Mouse (Mus musculus) embryo, embryonic 10 days (tissue): ENCODE data around the gene Fam78b.

Experiments used
- DNase-seq: peaks from one replicate; pipeline ENCODE4 v3.0.0-alpha.2; 2015; ENCODE audit warnings: low spot score

Gene Fam78b

DNA sequence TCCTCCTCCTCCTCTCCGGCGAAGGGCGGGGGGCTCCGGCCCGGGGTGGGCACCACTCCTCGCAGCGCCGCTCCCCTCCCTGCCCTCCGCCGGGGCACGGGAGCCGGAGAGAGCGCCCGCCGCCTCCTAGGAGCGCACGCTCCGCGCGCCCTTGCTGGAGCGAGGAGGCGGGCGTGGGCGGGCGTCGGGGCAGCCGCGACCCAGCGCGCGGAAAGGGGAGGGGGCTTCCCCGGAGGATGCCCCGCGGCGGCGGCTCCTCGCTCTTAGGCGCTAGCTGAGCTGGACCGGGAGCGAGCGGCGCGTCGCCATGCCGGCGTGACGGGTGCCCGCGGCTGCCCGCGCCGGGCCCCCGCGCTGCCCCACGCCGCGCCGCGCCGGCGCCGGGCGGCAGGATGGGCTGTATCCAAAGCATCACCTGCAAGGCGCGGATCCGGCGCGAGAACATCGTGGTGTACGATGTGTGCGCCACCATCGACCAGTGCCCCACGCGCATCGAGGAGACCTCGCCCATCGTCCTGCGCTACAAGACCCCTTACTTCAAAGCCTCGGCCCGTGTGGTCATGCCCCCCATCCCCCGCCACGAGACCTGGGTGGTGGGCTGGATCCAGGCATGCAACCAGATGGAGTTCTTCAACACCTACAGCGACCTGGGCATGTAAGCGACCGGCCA is at the start of gene Fam78b:
Gene Fam78b (plus strand): TSS at position 244 of the 670 bp plus-strand sequence.
- peak; percentile 46 for DNase-seq

DNA sequence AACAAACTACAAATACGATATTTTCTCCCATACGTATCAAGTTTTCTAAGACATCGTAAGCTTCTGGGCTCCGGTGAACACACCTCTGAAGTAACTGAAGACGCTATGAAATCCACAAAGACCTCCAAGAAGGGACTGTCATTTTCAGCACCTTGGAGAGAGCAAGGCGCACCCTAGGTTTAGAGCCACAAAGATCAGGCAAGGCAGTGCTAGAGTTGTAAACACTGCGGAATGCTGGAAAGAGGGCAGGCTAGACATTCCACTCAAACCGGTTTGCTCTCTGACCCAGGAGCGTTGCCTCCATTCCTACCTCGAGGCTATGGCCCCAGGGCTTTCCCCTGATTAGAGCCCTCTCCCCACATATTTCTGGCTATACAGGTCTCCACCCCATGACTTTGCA is 36.7 kb upstream of the Fam78b start:
- DNase-seq: peak; percentile 90

DNA sequence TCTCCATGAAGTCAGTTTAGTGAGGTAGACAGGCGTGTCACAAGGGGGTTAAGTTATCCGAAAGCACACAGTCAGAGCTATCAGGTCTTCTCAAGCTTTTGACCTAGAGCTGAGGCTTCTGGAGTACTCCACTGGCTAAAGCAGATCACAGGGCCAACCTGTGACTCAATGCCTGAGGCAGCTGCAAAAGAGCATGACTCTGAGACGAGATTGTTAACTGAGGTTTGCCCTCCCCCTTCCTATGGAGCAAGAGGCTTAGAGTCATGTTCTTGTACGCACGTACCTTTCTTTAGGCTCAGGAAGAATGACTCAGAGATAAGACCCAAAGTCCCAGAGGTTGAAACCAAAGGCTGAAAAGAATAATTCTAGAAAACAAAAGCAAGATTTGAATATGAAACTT is 32.9 kb upstream of the Fam78b start:
- DNase-seq: no peak

DNA sequence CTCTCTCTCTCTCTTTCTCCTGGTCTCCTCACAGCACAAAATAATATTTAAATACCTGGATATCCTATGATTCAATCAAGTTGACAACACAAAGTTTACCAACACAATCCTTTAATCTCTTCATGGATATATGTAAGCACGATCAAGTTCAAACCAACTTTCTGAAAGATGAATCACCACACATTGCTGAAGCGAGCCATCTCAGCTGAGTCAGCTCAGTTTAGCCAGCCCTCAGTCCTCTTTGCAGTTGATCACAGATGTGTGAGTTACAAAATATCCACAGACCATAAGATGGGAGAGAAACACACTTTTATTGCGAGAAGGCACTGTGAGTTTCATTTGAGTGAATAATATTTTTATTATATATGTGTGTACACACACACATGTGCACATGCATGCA is 27.5 kb upstream of the Fam78b start:
- DNase-seq: no peak

DNA sequence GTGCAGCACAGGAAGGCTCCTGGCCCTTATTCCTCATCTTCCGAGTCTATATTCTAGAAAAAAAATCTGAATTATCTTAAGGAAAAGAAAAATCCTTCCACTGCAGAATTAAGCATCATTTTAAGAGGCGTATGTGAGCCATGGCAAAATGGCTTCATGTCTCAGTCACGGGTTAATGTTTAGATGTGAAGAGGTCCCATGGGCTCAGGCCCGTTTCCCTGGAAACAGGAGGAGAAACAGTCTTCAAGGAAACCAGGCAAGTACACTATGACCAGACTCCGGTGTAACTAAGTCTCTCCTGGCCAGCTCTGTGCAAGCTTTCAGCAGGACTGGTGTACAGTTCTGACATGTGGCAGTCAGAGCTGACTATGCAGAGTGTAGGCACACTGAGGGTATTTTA is 22.6 kb upstream of the Fam78b start:
- DNase-seq: no peak

DNA sequence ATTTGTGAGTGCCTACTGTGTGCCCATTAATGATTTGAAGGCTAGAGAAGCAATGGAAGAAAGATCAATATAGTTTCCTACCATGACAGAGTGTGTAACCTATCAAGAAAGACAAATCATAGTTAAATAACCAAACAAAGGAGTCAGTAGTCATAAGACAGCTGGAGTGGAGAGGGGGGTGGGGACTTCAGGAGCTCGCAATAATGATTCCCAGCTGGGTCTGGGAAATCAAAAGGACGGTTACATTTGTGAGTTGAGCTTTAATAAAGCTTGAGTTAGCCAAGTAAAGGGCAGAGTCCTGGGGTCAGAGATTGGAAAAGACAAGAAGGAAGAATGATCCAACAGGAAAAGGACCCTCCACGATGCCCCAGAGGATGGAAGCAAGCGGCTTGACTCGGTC is 7.0 kb upstream of the Fam78b start:
- DNase-seq: no peak

DNA sequence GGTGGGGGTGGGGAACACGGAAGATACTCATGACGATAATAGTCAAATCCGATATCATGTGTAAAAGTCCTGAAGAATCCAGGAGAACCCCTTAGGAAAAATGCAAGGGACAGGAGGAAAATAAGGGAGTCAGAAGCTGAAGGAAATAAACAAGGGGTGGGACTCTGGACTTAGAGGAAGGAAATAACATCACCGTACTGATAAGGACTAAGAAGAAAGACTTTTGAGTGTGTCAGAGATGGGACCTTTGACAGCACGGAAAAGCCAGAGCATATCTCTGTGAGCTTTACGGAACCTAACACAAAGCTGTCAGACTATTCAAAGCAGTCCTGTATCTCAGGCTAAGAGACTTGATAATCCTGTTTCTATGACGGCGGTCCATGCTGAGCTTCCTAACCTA is 5.0 kb upstream of the Fam78b start:
- no peak for DNase-seq

DNA sequence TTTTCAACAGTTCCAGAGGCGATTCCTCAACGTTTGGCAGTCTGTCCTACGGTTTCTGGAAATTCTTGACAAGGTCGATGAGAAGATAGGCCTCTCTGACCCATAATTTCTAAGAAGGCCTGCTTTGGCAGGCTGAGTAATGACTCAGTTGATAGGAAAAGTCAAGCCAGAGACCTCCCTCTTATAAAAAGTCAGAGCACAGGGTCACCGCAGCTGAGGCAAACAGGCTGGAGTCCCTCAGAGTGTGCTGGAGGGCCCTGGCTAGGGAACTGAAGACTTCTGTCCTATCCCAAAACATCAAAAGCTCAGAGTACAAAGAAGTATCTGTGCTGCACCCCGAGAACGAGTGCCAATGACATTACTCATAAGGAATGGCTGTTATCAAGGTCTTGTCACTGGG is 4.4 kb upstream of the Fam78b start:
- no peak for DNase-seq

DNA sequence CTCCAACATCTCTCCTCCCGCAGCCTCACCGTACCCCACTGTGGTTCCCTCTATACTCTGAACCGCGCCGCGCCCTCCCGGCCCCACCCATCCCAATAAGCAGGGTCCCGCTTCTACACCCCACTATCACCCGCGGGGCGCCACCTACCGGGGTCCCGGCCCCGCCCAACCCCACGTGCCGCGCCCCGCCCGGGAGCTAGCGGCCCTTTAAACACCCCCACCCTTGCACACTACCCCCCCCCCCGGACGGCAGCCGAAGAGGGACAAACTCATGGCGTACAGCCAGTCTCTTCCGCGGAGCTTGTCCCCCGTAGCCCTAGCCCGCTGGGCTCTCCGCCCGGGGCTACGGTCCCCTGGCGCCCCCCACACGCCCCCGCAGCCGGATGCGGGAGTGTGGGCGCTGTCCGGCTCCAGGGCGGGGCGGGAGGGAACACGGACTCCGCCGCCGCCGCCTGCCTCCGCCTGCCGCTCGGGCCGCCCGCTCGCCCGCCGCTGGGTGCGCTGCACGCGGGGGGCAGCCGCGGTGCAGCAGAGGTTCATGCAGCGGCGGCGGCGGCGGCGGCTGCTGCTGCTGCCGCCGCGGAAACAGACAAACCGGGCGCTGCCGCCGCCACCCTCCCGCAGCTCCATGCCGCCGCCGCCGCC is 566 bp upstream of the Fam78b start:
- DNase-seq: peak; percentile 38

DNA sequence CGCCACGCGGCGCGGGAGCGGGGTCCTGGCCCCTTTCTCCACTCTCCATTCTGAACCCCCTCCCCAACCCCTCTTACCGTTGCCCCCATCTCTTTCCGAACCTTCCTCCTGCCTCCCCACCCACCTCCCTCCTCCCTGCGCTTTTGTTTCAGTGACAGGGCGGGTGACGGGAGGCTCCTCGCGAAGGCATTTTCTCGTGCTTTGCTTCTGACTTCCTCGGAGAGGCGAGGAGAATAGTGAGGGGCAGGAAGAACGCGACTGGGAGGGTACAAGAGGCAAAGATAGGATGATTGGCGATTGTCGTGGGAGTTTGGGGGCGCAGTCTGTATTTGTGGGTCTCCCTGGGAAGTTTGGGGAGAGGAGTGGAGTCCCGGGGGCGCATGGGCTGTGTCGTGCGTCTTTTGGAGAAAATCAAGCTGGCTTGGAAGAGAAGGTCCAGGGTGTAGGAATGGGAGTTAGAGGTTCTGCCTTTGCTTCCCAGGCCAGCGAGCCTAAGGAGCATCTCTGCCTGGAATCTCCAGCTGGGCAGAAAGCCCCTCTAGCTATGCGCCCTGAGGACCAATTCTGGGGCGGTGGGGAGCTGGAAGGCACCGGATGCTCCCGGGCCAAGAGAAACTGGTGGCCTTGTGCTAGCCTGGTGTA is 748 bp downstream of the Fam78b start:
- DNase-seq: peak; percentile 16

DNA sequence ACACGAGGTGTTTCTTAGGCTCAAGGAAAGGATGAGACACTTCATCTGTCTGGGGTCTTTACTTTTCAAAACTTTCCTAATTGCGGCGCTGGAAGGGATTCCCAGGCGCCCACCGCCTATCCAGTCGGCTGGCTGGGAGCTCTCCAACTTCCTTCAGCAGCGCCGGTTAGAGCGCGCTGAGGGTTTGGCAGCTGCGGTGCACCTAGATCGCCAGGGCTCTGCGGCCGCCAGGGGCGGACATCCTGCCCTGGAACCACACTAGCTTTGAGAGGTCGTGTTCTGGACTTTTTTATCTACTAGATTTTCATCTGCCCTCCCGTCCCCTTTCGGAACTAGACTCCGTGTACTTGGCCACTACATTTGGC is 1.3 kb downstream of the Fam78b start:
- peak; percentile 87 for DNase-seq

DNA sequence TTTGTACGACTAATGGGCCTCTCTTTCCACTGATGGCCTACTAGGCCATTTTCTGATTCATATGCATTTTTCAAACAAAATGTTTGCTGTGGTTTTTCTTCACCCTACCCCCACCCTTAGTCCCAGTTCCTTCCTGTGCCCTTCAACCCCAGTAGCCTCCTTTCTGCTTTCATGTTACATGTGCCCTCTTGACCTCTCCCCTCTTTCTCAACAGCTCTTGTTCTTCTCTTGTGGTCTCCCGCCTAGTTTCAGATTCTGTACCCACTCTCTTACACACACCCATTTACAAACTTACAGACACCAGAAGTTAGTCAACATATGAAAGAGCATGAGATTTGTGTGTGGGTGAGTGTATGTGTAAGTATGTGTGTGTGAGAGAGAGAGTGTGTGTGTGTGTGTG is 3.4 kb downstream of the Fam78b start:
- DNase-seq: no peak

DNA sequence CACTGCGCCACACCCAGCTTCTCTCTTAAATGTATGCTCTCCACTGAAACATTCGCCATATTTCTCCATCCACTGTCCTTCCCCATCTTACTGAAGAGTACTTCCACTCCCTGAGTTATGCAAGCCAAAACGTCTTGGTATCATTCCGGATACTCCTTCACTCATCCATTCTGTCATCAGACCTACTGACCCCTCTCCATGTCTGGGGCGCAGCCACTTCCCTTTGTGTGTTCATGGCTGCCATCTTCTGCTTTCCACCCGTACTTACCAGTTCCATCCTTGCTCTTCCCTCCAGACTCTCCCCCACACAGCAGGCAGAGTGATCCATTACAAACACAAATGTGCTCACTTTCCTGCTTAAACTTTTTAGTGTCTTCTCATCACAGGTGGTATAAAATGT is 6.1 kb downstream of the Fam78b start:
- no peak for DNase-seq

DNA sequence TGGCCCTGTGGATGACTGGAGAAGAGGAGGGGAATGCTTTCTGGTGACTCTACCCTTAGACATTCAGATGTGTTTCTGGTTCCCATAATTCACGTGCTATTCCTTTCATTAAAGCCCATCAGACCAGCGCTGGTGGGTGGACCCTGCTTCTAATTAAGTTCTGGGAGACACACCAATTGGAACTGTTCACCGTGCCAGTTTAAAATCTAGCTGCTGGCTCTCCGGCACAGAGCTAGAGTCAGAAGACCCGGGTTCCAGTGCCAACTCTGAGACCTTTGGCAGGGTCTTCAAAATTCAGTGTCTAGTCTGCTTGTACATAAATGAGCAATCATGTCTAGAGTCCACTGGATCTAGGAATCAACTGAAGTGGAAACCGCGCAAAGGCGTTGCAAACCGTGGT is 9.0 kb downstream of the Fam78b start:
- no peak for DNase-seq

DNA sequence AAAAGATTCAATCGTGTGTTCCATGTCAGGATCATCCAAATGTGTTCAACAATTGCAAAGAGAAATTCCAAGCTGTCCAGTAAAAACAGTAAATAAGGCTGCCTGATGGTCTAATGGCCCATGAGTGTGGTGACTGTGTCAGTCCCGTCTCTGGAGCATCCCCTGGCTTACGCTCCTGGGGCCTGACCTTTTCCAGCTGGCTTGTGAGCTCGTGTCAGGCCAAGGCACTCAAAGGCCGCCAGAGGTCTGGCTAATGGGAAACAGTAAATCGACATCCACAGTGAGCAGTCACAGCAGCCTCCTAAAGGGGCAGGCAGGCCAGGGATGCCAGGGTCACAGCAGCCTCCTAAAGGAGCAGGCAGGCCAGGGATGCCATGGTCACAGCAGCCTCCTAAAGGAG is 10.1 kb downstream of the Fam78b start:
- DNase-seq: peak; percentile 69

DNA sequence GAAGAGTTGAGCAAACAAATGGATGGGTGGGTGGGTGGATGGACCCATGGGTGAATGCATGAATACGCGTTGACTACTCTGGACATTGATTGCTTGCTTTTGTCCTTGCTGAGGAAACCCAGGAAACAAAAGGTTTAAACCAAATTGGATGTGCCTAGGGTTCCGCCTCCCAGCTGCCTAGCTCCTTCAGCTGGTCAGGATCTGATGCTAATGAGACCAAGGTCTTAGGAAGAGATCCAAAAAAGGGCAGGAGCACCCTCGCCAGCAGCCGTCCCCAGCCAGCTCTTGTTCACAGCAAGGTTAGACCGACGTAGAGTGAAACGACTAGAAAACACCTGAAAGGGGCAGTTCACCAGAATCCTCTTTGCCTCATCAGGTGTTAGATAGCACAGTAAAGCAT is 11.4 kb downstream of the Fam78b start:
- no peak for DNase-seq

DNA sequence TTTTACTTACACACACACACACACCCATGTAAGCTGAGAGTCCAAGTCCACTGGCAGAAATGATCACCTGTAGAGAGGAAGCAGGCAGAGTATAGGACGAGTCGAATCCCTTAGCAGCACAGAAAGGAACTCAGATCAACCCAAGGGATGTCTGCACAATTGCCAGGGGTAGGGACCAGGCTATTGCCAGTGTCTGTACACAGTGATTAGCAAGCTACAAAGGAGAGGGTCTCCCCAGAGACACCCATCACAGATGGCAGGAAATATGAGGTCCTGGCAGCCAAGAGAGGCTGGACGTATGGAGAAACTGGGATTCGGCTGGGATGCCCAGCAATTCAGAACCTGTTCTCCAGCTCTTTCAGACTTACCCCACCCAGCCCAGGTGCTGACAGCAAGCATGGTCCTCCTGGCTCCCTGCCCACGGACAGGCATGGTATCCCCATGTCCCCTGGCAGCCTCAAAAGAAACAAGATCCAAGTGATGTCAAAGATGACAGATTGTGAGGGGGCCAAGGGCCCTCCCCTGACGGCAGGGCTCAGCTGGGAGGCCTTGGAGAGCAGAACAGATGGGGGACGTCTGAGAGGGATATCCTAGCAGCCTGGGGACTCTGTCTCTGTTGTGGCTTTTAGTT is 12.1 kb downstream of the Fam78b start:
- peak; percentile 38 for DNase-seq

DNA sequence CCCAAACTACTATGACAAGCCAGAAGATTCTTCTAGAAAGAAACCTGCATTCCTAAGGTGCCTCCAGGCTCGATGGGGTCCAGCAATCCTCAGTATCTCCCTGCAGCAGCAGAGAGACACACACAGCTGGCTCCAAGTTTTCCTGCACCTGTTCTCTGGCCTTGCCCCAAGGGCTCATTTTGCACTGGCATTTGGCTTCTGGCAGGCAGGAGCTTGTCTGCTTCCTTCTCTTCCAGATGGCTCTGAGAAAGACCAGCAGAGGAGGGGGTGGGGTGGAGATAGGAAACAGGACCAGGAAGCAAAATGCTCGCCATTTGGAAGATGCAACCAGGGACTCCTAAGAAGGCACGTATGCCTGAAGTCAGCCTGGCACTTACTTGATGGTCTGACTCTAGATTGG is 15.1 kb downstream of the Fam78b start:
- DNase-seq: no peak

DNA sequence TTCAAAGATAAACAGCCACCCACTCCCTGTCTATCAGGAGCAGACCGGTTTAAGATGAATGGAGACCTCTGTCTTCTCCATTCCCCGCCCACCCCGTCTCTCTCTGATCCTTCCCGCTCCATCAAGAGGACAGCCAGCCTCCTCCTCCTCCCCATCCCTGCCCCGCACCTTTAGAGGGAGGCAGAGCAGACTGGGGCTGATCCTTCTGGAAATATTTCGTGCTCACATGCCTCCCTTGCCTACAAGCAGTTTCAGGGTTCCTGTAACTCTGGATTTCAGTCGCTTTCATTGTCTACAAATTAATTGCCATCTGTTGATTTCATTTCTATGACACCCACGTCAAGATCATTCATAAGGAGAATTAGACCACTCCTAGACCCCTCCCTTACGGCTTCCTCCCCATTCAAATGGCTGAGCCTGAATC is 20.8 kb downstream of the Fam78b start:
- DNase-seq: no peak

DNA sequence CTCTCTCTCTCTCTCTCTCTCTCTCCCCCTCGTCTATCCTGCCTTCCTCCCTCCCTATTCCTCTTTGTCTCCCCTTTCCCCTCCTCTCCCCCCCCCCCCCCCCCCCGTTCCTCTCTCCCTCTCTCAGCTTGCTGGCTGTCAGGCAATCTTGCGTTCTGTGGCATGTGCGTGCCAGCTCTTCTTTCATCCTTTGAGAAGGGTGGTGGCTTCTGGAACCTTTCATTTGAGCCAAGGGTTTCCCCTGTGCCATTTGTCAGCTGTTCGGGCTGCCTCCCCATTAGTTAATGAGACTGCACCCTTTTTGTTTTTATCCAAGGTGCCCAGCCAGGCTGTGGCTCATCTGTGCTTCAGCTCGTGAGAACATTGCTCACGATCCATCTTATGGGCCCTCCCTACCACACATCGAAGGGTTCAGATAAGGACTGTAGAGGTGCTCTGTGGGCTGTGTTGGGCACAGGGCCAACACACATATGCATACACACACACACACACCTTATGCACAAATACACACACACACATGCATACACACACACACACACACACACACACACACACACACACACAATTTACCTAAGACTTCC is 21.4 kb downstream of the Fam78b start:
- DNase-seq: no peak

DNA sequence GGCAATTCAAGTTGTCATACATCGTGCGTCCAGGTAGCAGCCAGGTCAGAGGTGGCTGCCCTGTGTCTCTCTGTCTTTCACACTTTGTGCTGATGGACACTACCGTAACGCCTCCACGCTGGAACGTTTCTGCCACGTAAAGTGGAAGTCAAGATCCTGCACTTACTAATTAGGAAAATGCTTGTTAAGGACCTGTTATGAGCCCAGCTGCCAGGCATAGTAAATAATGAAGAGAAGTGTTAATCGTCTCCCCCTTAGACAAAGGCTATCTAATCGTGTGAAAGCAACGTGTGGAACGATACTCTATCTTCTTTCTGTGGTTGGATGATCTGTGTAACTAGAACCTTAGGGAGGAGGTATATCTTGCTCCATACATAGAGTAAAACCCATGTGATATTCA is 22.6 kb downstream of the Fam78b start:
- no peak for DNase-seq

DNA sequence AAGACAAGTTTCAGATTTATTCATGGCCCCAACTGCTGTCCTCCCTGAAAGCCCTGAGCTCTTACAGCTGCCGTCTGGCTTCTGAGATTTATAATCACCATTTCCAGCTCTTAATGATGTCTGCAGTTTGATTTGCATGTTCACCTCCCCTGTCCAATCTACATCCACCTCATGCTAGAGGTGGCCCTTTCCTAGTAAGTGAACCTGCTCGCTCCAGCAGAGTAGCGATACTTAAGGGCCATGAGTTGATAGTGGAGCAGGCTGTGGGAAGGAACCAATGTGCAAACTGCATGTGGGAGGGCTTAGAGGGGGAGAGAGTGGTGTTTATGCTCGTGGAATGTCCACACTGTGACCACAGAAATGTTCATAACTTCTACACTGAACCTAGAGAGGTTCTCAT is 23.7 kb downstream of the Fam78b start:
- no peak for DNase-seq
